Mouse (Mus musculus) brain, embryonic 14.5 days (tissue): ENCODE measurements around the gene Onecut3. TPM values are rescaled to one million over a fixed set of nuclear protein-coding genes. Genes with fewer than 3 reads are reported as not detected.

Source experiments
- DNase-seq: peaks from one replicate; pipeline ENCODE4 v3.0.0-alpha.2; 2011; ENCODE audit warnings: low read depth
- CTCF ChIP-seq: fragments of 200-500 bp; IDR thresholded peaks from 2 replicates; pipeline ENCODE4 v1.5.1; 2012; ENCODE audit warnings: inconsistent platforms, mild to moderate bottlenecking, moderate library complexity, borderline replicate concordance; ENCODE audit not compliant: insufficient read depth, insufficient read length; ENCODE audit errors: extremely low read depth
- POLR2A ChIP-seq: fragments of 200-500 bp; IDR thresholded peaks from 2 replicates; pipeline ENCODE4 v1.6.1; 2012; ENCODE audit warnings: mild to moderate bottlenecking, inconsistent platforms, borderline replicate concordance; ENCODE audit not compliant: poor library complexity, insufficient read depth, insufficient read length, severe bottlenecking; ENCODE audit errors: extremely low read depth
- polyA plus RNA-seq: library from polyadenylated mRNA; depleted of rRNA; stranded (reverse); fragments of >200 nt; gene quantifications from 2 replicates; pipeline ENCODE4 v1.2.3, GENCODE M21; 2012

Gene Onecut3
- polyA plus RNA-seq, 1 experiment: 10.9 TPM

DNA sequence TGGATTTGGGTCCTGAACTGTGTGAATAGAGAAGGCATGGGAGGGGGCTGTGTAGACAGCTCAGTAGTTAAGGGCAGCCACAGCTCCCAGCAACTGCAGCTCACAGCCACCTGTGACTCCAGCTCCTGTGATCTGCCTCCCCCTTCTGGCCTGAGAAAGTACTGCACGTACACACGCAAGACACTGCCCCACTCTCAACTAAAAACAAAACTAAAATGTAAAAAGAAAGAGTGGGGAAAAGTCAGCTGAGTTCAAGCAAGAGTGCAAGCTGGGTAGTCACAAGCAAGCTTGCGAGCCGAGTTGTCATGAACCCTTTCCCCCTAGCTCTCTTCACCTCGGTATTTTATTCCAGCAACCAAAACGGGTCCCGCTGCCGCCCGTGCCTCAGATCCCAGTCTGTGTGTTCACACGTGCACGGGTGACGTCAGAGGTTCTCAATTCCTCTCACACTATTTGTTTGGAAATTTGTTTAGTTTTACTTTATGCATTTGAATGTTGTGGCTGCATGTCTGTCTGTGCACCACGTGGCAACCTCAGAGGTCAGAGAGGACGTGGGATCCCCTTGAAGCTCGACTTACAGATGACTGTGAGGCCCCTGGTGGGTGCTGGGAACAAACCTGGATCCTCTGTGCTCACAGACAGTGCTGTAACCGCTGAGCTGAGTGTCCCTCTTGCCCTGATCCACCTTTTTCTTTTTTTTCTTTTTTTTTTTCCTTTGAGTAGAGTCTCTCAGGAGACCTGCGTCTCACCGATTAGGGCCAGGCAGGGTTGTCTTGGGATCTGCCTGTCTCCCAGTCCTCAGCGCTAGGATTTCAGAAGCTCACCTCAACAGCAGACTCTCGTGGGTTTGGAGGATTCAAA is 15.0 kb downstream of the Onecut3 start:
- TF ChIP-seq CTCF (peak; percentile 91), POLR2A (no peak)

DNA sequence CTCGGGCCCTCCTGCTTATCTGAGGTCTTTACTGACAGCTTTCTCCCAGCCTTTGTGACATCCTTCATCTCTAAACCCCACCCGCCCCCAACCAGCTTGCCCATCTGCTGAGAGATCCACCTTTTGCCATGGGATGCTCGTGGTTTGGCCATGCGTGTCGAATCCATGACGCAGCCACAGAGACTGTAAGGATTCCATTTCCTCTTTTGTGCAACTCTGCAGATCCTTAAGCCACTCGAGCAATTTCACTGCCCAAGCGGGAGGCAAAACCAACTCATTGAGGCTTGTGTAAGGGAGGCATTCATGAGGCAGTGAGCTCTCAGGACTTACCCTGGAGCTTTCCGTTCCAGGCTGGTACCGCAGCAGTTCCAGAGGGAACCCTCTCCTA is 15.6 kb downstream of the Onecut3 start:
- DNase-seq: no peak
- no peak for TF ChIP-seq POLR2A
- no peak for TF ChIP-seq CTCF

More for the DNA sequence above, 15.0 kb downstream of the Onecut3 start:
- DNase-seq: peak; percentile 84

DNA sequence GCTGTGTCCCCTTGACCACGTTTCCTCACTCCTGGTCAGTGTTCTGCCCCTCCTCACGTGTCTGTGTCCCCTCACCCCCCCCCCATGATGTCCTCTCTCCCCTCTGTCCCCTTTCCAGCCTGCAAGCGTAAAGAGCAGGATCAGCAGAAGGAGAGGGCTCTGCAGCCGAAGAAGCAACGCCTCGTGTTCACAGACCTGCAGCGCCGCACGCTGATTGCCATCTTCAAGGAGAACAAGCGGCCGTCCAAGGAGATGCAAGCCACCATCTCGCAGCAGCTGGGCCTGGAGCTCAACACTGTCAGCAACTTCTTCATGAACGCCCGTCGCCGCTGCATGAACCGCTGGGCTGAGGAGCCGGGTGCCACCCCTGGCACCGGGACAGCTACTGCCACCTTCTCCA is 19.1 kb downstream of the Onecut3 start:
- TF ChIP-seq POLR2A (no peak), CTCF (no peak)
- DNase-seq: peak; percentile 43

DNA sequence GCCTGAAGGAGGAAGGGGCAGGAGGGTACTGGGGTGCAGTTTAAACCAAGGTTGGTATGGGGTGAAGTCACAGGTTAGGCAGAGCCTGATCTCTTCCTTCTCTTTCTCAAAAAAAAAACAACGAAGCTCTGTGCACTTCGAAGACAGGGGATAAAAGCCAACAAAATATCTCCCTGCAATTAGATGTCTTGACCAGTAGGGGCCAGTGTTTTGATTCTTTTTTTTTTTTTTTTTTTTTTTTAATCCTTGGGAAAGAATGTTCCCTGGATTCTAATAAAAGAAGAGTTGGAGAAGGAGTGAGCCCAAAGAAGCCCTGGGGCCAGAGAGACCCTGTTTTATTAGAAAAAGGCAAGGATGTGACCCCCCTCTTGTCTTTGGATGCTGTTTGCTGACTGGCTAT is 24.7 kb downstream of the Onecut3 start:
- no peak for DNase-seq
- TF ChIP-seq CTCF (peak; percentile 13; the same call in 1 of the 2 replicates), POLR2A (no peak)

DNA sequence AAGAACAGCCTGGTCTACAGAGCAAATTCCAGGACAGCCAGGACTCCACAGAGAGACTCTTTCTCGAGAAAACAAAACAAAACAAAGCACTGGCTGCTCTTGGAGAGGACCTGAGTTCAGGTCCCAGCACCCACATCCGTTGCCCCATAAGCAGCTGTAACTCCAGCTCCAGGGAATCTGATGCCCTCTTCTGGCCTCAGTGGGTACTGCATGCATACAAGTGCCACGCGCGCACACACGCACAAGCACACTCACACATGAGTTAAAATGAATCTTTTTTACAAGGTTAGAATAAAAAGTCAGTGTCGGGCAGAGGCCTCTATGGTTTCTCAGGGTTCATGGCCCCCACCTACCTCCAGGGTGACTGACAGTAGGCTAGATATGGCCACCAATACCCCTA is 28.7 kb downstream of the Onecut3 start:
- TF ChIP-seq CTCF (peak; percentile 38; the same call in 1 of the 2 replicates), POLR2A (no peak)
- no peak for DNase-seq

DNA sequence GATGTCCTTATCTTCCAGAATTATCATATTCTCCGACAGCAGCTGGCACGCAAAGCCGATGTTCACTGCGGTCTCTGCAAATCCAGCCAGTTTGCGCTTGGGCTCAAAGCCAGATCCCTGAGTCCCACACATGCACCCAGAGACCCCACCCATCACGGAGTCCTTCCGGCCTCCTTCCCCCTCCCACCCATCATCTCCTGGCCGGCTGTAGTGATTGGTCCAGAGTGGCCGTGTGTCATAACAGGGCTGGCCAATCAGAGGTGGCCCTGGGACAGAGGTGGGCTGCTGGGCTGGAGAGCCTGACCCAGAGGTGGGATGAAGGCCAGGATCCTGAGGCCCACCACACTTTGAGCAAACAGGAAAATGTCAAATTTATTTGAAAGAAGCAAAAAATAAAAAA is 31.5 kb downstream of the Onecut3 start:
- peak; percentile 70 for DNase-seq
- TF ChIP-seq POLR2A (no peak), CTCF (no peak)

DNA sequence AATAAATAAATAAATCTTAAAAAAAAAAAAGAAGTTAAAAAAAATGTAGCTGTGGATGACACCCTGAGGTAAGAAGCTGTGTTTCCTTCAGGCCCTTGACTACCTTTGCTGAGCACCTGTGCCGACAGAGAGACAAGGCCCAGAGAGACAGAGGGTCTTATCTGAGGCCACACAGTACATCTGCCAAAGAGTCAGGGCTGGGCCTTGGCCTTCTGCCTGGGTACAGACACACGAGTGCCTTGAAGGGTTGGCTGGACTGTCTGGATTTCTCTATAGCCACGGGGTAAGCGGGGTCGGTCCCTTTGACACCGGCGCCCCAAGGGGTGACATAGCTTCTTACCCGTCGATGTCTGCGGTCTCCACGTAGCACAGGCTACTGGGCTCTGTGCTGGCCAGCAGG is 38.1 kb downstream of the Onecut3 start:
- no peak for TF ChIP-seq CTCF
- no peak for TF ChIP-seq POLR2A
- DNase-seq: no peak

DNA sequence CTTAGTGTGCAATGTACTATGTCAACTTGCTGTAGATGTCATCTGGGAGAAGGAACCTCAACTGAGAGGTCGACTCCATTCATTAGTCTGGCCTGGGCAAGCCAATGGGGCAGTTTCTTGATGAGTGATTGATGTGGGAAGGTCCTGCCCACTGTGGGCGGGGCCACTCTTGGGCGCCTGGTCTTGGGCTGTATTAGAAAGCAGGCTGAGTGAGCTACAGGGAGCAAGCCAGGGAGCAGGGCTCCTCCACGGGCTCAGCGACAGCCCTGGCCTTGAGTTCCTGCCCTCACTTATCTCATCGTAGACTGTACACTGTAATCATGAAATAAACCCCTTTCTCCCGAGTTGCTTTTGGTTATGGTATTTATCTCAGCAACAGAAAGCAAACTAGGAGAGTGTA is 39.1 kb downstream of the Onecut3 start:
- DNase-seq: peak; percentile 19
- no peak for TF ChIP-seq POLR2A
- TF ChIP-seq CTCF: no peak

DNA sequence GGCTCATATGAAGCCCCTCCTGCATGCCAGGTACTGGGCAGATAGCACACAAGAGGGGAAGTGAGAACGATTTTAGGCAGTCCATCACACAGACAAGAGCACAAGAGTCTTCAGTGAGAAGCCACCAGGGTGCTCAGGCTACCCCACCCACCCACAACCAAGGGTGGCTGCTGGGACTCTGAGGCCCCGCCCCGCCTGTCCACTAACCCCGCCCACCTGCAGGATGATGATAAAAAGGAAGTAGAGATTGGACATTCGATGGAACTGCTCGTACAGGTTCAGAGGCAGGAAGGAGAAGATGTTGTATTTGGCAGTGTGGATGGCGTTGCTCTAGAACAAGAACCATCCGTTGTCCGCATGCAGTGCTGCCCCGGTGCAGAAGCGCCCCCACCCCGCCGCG is 40.4 kb downstream of the Onecut3 start:
- no peak for DNase-seq
- TF ChIP-seq CTCF: no peak
- TF ChIP-seq POLR2A: no peak

DNA sequence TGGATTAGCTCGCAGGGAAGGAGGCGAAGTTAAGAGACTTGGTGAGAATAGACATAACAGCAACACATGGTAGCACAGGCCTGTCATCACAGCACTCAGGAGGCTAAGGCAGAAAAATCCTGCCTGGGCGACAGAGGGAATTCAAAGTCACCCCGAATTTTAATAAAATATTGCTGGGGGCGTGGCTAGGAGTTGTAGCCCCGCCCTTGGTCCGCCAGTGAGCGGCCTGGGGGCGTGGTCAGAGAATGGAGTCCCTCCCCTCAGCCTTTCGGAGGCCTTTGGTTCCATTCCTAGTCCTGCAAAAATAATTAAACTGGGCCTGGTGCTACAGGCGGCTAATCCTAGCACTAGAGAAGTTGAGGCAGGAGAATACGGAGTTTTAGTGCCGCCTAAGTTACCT is 41.1 kb downstream of the Onecut3 start:
- no peak for DNase-seq
- no peak for TF ChIP-seq CTCF
- no peak for TF ChIP-seq POLR2A

DNA sequence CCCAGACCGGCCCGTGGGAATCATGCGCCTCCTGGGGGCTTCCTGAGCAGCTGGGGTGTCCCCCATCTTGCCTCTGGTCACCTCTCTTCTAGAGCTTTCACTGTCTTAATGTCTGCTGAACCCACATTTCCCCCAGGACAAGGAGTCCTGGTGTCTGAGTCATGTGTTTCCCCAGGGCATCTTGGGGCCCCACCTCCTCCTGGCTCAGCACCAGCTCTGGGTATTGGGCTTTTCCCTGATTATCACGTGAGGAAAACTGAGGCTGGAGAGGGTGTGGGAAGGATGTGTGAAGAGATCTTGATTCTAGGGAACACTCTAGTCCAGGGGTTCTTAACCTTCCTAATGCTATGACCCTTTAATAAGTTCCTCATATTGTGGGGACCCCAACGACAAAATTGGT is 43.5 kb downstream of the Onecut3 start:
- TF ChIP-seq CTCF: no peak
- TF ChIP-seq POLR2A: no peak
- DNase-seq: no peak

DNA sequence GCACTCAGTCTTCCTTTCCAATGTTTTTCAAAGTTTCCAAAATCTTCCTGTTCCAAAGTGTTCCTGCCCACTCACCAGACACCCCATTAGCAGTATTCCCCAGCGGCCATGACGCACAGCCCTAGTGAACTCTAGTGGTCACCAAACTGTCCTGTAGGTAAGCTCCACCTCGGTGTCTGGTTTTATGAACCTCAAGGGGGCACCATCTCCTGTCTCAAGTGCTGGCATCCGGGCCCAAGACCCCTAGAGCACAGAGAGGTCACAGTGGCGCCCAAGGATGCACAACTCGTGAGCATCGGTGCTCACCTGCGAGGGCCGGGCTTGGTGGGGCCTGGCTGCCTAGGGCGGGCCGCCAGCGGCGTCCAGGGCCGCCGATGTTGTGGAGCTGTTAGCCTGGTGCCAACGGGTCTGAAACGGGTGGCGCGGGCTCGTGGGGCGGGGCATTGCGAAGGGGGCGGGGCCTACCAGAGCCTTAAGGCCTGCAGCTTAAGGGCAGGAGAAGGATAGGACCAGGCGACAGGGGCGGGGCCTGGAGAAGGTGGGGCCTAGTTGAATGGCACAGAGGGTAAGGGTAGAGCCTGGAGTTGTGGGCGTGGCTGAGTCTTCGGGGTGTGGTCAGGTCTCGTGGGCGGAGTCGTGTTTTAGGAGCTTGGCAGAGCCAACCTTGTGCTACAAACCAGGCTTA is 44.2 kb downstream of the Onecut3 start, which contains the start of gene Atp8b3:
TSS of gene Atp8b3 (minus strand) at position 415 of the 685 bp plus-strand sequence.
- TF ChIP-seq CTCF (no peak), POLR2A (no peak)
- DNase-seq: peak; percentile 74

DNA sequence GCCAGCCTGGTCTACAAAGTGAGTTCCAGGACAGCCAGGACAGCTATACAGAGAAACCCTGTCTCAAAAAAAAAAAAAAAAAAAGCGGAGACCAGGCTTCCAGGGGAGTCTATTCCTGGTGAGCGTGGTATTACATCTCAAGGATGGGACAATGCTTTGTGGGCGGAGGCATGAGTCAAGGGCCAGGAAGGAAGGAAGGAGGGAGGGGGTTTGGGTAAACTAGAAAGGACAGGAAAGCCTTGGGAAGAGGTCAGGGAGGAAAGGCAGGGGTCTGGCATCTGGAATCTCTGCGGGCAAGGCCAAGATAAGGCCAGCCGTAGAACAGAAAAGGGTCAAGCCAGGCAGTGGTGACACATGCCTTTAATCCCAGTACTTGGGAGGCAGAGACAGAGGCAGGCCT is 44.9 kb downstream of the Onecut3 start:
- no peak for TF ChIP-seq POLR2A
- no peak for TF ChIP-seq CTCF
- DNase-seq: no peak

DNA sequence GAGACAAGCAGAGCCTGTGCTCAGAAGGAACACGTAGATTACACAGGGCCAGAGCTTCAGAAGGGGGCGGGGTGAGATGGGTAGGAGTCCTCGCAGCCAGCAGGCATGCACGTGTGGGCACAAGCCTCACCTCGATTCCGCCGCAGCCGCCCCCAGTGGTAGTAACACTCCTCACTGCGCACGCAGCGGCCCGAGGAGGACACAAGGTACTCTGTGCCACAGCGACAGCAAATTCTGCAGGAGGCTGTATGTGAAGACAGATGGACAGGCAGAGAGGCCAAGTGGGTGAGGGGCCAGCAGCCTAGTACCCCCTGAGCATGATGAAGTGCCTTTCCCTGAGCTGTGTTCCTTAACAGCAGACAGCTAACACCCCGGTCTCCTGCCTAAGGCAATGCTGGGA is 49.2 kb downstream of the Onecut3 start:
- DNase-seq: no peak
- TF ChIP-seq CTCF: no peak
- TF ChIP-seq POLR2A: no peak

DNA sequence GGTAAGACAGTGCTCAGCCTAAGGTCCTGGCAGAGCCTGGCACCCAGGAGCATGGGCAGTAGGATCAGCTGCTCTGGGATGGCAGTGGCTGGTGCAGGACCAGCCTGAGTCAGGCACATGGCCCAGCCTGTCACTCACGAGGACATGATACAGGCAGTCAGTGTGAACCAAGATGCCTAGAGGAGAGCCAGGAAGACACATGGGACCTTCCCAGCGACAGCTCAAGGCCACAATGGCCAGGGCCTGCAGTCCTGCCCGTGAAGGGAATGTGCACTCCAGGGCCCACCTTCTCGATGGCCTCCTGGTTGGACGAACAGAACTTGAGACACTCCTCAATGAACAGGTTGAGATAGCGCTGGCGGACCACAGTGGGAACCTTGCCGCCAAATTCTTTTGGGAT is 51.0 kb downstream of the Onecut3 start:
- no peak for DNase-seq
- TF ChIP-seq CTCF: no peak
- TF ChIP-seq POLR2A: no peak

DNA sequence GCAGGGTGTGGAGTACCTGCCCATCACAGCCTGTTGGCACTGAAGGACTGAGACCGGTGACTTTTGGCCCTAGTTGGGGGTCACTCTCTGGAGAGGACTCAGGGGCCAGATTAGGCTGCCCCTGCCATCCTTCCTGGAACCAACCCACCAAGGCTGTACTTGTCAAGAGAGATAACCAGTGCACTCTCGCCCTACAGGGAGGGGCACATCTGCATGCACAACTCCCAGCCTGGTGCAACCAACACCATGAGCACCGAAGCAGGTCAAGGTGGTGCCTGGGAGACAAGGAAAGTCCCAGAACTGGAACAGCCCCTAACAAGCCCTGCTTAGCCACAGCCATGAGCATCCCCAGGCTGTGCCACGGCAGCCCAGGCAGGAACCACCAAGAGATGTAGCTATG is 52.3 kb downstream of the Onecut3 start:
- TF ChIP-seq POLR2A: no peak
- no peak for DNase-seq
